Mouse (Mus musculus): ENCODE data around the gene Fam216a. TPM values are rescaled to one million over a fixed set of nuclear protein-coding genes. Genes with fewer than 3 reads are reported as not detected.

Gene Fam216a
- total RNA-seq (2023), result 7.4 TPM

GRCm38 (mm10) chr5:122372192-122372769, at the start of gene Fam216a:
Fam216a (minus strand) TSS chr5:122372364.

GRCm38 (mm10) chr5:122421271-122422068, 49.3 kb upstream of the Fam216a start, which contains the start of gene Anapc7:
Anapc7 (plus strand) TSS chr5:122421693.

GRCm38 (mm10) chr5:122391786-122392180, 19.6 kb upstream of the Fam216a start, which contains the start of gene Arpc3:
Arpc3 (plus strand) TSS chr5:122391878.

GRCm38 (mm10) chr5:122371591-122372191, 473 bp downstream of the Fam216a start, which contains the start of gene Gpn3:
Gpn3 (plus strand) TSS chr5:122371876.

GRCm38 (mm10) chr5:122353807-122354491, 18.2 kb downstream of the Fam216a start, which contains the start of the genes Rad9b and Vps29:
Rad9b (minus strand) TSS chr5:122354233.
Vps29 (plus strand) TSS chr5:122354369.

Other genes with a start within 250 kb of the Fam216a start
- gene Ccdc63, start 231.5 kb downstream of the Fam216a start, total RNA-seq (2023), result not detected
- gene Ppp1cc, start 214.1 kb downstream of the Fam216a start, total RNA-seq (2023), result 294 TPM
- gene Hvcn1, start 165.6 kb downstream of the Fam216a start, total RNA-seq (2023), result 95.6 TPM
- gene Tctn1, start 107.9 kb downstream of the Fam216a start, total RNA-seq (2023), result 3.5 TPM
- gene Pptc7, start 88.0 kb downstream of the Fam216a start, total RNA-seq (2023), result 29.4 TPM
- gene Rad9b, start 18.1 kb downstream of the Fam216a start, total RNA-seq (2023), result 6.0 TPM
- 46.7 TPM for gene Vps29, start 18.0 kb downstream of the Fam216a start, total RNA-seq (2023)
- 81.0 TPM for gene Gpn3, start 488 bp downstream of the Fam216a start, total RNA-seq (2023)
- 298 TPM for gene Arpc3, start 19.5 kb upstream of the Fam216a start, total RNA-seq (2023)
- gene Anapc7, start 49.3 kb upstream of the Fam216a start, total RNA-seq (2023), result 49.6 TPM
- 76.1 TPM for gene Atp2a2, start 129.9 kb upstream of the Fam216a start, total RNA-seq (2023)
- gene Ift81, start 242.2 kb upstream of the Fam216a start, total RNA-seq (2023), result 7.5 TPM

Measured in CD4-positive naive resting alpha-beta T cell, adult 76 days (primary cell).